Mouse (Mus musculus): ENCODE measurements around the gene Alb.

The Alb gene

DNA sequence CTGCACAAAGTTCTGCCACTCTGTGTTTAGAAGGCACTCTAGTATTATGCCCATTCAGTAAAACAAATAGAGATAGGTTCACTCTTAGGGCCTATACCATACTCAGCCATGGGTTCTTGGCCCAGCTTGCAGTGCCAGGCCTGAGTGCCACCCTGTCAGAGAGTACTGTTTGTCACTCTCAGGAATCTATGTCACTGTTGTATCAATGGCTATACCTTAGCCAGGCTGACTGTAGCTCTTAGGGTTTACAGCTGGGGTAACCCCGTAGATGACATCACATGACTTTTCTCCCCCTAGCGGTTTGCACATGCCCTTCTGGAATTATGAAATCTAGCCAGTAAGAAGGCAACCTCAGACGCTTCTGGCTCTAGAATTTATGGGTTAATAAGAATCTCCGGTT is 33.6 kb downstream of the Alb start:
- no peak for DNase-seq

DNA sequence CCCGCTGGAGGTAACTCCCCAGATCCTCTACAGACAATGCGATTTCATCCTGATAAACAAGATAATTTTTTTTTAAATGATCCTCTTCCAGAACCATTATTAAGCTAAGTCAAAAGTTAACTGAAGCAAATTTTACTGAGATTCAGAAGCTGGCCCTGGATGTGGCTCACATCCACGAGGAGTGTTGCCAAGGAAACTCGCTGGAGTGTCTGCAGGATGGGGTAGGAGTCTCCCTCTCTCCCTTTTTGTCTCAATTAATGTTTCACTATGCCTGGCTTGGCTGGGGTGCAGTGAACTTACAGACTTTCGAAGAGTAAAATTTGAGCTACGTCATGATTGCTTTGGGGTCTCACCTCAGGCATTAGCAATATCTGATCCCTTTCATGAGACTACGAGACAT is 38.8 kb downstream of the Alb start:
- no peak for DNase-seq

DNA sequence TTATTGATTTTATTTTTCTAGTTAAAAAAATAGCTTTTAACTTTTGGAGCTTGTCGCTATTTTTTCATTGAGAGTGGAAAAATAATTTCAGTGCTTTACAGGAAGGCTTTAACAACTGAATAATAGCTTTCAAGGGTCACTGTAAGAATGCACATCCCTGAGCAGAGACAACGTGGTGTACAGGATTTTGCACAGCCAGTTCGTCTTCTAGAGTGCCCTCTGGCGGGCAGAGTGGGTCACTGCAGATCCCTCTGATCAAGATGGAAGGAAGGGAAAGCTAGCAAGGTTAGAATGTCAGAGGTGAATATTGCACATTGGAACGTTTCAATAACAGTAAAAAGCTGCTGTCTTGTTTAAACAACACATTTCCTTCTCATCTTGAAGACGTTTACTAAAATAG is 40.0 kb downstream of the Alb start:
- peak; percentile 65 to 77 for DNase-seq

DNA sequence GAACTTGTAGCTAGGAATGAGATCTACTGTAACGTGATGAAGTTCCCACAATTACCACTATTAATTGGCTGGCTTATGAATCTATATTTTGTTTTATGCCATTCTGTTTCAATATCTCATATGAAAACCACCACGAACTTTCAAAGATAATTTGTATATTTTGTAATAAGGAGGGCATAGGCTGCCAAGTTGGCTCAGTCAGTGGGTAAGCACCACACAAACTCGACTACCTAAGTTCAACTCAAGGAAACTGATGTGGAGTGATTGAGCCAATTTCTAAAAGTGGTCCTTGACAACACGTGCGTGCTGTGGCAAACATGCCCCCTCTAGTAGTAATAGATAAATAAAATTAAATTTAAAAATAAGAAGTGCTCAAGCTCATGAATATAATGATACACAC is 41.1 kb downstream of the Alb start:
- DNase-seq, result no peak

GRCm38 (mm10) chr5:90504742-90505141 is 44.0 kb downstream of the Alb start:
- no peak for DNase-seq

- no peak for DNase-seq
Measured at GRCm38 (mm10) chr5:90506507-90506906, 45.8 kb downstream of the Alb start.

DNA sequence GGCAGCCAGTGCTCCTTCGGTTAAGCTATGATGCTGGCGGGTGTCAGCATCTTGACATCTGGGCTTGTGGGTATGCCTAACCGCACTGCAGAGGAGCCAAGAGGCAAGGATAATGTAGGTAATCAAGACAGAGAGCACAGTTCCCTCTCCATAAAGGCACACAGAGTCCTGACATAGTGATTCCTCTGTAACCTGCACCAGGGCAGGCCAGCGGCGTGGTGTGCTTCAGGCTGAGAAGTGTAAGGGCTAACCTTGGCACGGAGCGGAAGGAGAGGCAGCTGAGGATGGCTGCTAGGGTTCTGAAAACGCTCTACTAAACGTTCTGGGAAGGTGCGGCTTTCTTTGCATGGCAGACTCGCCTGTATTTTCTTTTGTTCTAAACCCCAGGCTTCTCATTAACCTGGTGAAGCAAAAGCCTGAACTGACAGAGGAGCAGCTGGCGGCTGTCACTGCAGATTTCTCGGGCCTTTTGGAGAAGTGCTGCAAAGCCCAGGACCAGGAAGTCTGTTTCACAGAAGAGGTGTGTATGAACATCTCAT is 46.8 kb downstream of the Alb start:
- no peak for DNase-seq

DNA sequence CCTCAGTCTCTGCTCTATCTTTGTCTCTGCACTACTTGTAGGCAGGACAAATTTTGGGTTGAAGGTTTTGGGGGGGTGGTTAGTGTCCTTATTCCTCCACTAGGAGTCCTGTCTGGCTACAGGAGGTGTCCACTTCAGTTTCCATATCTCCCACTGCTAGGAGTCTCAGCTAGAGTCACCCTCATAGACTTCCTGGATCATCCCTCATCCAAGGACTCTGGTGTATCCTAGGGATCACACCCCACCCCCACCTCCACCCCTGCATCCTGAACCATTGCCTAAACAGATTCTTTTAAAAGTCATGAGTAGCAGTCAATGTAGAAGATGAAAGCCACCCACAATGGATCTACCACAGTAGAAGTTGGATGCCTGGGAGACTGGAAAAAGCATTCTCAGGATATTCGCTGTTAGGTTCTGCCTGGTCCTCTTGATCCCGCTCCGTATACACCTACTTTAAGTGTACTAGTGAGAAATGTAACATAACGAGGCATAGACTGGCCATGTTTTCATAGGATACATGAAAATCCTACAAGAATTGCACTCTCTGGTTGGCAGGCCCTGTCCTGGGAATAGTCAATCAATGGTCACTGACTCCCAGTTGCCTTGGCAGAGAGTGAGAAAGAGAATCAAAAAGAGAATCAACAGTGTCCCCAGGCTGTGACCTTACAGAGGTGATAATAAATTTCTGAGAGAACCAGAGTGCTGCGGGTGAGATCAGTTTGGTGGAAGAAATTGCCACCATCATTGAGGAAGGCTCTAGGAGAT is 49.3 kb downstream of the Alb start:
- no peak for DNase-seq

DNA sequence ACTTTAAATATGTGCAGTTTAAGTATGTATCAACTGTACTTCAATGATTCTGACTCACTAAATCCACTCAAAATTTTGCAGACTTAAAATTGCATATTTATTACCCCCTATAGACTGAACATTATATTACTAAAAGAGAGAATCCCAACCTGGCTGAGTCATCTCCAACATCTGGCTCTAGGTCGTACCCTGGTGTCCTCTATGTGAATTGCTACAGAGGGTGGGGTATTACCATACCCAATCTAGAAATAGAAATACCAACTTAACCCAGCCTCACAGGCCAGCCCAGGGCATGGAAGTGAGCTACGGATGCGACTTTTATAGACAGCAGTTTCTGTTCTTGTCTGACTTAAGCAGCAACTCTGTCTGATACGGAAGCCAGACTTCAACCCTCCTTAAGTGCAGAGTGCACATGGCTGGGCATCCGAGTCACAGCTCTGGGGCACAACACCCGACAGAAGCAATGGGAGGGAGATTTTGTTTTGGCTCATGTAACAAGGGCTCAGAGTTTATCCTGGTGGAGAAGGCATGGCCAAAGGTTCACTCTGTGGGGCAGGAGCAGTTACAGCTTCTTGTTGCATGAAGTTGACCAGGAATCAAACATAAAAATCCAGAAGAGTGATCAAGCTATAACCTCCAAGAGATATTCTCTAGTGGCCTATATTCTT is 51.7 kb downstream of the Alb start:
- no peak for DNase-seq

DNA sequence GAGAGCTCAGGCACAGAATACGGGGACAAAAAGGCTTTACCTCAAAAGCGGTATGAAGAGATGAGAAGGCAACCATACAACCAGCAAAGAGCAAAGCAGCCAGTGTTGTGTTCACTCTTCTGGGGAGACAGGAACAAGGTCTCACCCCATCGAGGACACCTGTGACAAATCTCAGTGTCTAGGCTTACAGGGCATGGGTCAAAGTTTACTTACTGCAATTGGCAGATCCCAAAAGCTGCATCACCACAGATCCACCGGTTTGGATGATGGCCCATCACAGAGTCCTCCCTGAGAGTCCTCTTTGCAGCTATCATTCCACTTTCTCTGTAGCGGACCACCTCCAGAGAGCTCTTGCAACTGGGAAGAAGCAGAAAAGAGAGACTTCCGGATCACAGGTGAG is 54.9 kb downstream of the Alb start:
- no peak for DNase-seq

DNA sequence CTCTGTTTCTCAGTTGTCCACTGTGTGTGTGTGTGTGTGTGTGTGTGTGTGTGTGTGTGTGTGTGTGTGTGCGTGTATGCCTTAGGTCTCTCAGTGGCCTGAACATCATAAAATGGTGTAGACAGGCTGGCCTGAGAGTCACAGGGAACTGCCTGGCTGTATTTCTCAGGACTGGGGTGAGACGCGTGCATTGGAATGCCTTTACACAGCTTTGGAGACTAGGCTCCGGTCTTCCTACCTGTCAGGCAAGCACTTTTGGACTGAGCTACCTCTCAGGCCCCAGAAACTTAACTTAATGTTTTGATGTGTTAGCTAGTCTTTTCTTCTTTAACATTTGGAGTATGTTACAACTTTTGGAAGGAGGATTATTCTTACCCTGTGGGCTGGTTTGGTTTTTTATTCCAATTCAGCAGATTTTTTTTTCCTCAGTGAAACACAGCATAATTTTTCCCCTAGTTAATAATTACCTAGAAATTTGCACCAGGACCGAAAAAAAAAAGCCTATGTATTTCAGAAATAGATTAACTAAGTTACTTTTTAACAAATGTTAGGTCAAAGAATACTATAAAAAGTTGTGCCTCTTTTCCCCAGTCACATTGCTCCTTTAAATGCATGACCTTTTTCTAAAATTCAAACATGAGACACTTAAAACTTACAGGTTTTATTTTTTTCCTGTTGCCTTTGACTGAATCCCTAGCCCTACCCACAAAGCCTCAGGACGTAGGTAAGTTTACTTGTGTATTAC is 57.8 kb downstream of the Alb start, which contains the start of gene Afm:
Gene Afm (plus strand): TSS at position 577 of the 745 bp plus-strand sequence.
- no peak for DNase-seq
